Mouse (Mus musculus) megakaryocyte, embryonic 14.5 days (primary cell): ENCODE measurements around the gene Slc35e4.

Experiments used
- FLI1 ChIP-seq: IDR thresholded peaks from 2 replicates; pipeline ENCODE4 v1.6.1; 2012; ENCODE audit warnings: low read length, inconsistent platforms, mixed read lengths
- GATA1 ChIP-seq: IDR thresholded peaks from 3 replicates; pipeline ENCODE4 v1.6.1; 2012; ENCODE audit warnings: mixed read lengths, low read length, inconsistent platforms, borderline replicate concordance

DNA sequence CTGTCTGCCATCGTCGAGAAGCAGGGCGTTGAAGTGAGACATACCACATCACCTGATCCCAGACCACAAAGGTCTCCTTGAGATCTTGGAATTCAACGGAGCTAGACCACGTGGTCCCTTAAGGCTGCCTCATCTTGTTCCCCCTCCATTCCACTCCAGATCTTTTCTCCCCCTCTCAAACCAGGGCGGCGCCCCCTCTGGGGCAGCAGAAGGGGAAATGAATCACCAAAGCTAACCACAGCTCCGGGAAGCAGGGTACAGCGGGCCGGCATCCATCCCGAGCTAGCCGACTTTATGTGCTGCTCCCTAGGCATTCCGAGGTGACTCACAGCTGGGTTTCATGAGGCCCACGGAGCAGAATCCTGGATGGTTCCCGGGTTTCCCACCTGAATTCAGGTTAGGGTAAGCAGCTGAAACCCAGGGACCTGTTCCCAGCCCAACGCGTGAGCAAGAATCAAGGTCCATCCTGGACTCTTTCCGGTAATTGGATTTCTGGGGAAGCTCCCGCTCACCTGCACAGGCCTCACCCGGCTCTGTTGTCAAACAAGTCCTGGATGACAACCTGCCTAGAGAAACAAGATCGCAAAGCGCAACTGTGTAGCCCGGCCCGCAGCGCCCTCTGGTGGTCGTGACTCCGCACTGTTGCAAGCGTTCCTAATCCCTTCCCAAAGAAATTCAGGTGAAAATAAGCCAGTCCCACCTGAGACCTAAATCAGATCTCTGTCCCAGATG is at the start of gene Slc35e4:
- TF ChIP-seq GATA1 (no peak), FLI1 (no peak)
